In genomic region chr4:104302996-104303652, GRCm38 (mm10) we compare ENCODE assay signal across 30 mouse cellular contexts.
DNase-seq lines count a peak whose midpoint lies in the region; ATAC-seq and TF ChIP-seq lines count a peak whose summit lies in the region.
"Had no signal": no experiment of that assay in that cellular context is flagged by ENCODE, and none has a peak within 500 bp of the region (broad histone marks: within the 10 kb centered on the region; RNA-seq: fewer than 3 reads in every experiment).

No protein-coding gene starts in this region.

- 0 out of 2 replicates have a peak, but pooled peaks have one; percentile 43 for ATAC-seq in midbrain, embryonic 13.5 days
- ATAC-seq in midbrain, embryonic 11.5 days (ENCODE audit: low FRiP score) = no peak
- ATAC-seq in forebrain, embryonic 12.5 days (ENCODE audit: low FRiP score) = peak; percentile 72; the same call in 1 of the 2 replicates
- ATAC-seq in midbrain, embryonic 15.5 days (replicated peaks) = no peak; the same call in 1 of the 2 replicates
- ATAC-seq: activated CD4-positive, CD25-positive, alpha-beta regulatory T cell, adult 4 months; intestine, embryonic 15.5 days; liver, embryonic 12.5 days had no signal

- no peak overlapping the region for H3K4me2 ChIP-seq in midbrain, embryonic 13.5 days (replicated peaks)
- H3K4me2 ChIP-seq in midbrain, embryonic 11.5 days = no peak overlapping the region
- H3K4me2 ChIP-seq in forebrain, embryonic 12.5 days = 0 out of 2 replicates have a peak overlapping the region, but pooled peaks have one; percentile 17
- no peak overlapping the region for H3K4me2 ChIP-seq in midbrain, embryonic 15.5 days
- H3K4me2 ChIP-seq: embryonic facial prominence, embryonic 15.5 days; heart, embryonic 11.5 days; hindbrain, embryonic 12.5 days; intestine, embryonic 15.5 days; limb, embryonic 13.5 days; liver, embryonic 12.5 days; neural tube, embryonic 12.5 days; stomach, embryonic 15.5 days had no signal

- H3K4me1 ChIP-seq in midbrain, embryonic 13.5 days (replicated peaks) = peaks cover 12% of the 10 kb centered on the region; the same call in 1 of the 2 replicates
- no peaks in the 10 kb centered on the region for H3K4me1 ChIP-seq in midbrain, embryonic 11.5 days (ENCODE audit: control insufficient read depth, insufficient read depth, low read length)
- peaks cover 3% of the 10 kb centered on the region; the same call in 1 of the 2 replicates for H3K4me1 ChIP-seq in forebrain, embryonic 12.5 days
- H3K4me1 ChIP-seq in midbrain, embryonic 15.5 days = peaks cover 9% of the 10 kb centered on the region
- no peaks in the 10 kb centered on the region for H3K4me1 ChIP-seq in heart, adult 2 months (ENCODE audit: control insufficient read depth, insufficient read depth, low read length)
- H3K4me1 ChIP-seq: embryonic facial prominence, embryonic 15.5 days; hindbrain, embryonic 12.5 days; intestine, embryonic 15.5 days; limb, embryonic 13.5 days; liver, embryonic 12.5 days; neural tube, embryonic 12.5 days; stomach, embryonic 15.5 days had no signal

- H3K9ac ChIP-seq in midbrain, embryonic 13.5 days (replicated peaks) = no peak overlapping the region
- no peak overlapping the region for H3K9ac ChIP-seq in midbrain, embryonic 11.5 days (ENCODE audit: low read length)
- no peak overlapping the region for H3K9ac ChIP-seq in forebrain, embryonic 12.5 days
- no peak overlapping the region for H3K9ac ChIP-seq in midbrain, embryonic 15.5 days
- H3K9ac ChIP-seq in heart, adult 2 months (ENCODE audit: low read depth, low read length) = no peak overlapping the region
- H3K9ac ChIP-seq: embryonic facial prominence, embryonic 15.5 days; hindbrain, embryonic 12.5 days; intestine, embryonic 15.5 days; limb, embryonic 13.5 days; liver, embryonic 12.5 days; neural tube, embryonic 12.5 days; stomach, embryonic 15.5 days had no signal

- H3K9me3 ChIP-seq in midbrain, embryonic 13.5 days = no peaks in the 10 kb centered on the region
- no peaks in the 10 kb centered on the region for H3K9me3 ChIP-seq in midbrain, embryonic 11.5 days (ENCODE audit: control insufficient read depth, low read length)
- no peaks in the 10 kb centered on the region for H3K9me3 ChIP-seq in forebrain, embryonic 12.5 days
- no peaks in the 10 kb centered on the region for H3K9me3 ChIP-seq in midbrain, embryonic 15.5 days
- H3K9me3 ChIP-seq: embryonic facial prominence, embryonic 15.5 days; hindbrain, embryonic 12.5 days; intestine, embryonic 15.5 days; limb, embryonic 13.5 days; liver, embryonic 12.5 days; neural tube, embryonic 12.5 days; stomach, embryonic 15.5 days had no signal

- TF ChIP-seq POLR2A in heart, adult 2 months (IDR thresholded peaks at IDR 0.05; ENCODE audit: insufficient read depth, low read depth, low read length) = no peak

- H3K27me3 ChIP-seq in midbrain, embryonic 13.5 days = no peaks in the 10 kb centered on the region
- H3K27me3 ChIP-seq in midbrain, embryonic 11.5 days (ENCODE audit: control insufficient read depth, insufficient read depth, low read length) = no peaks in the 10 kb centered on the region
- no peaks in the 10 kb centered on the region for H3K27me3 ChIP-seq in forebrain, embryonic 12.5 days
- H3K27me3 ChIP-seq in midbrain, embryonic 15.5 days (replicated peaks) = no peaks in the 10 kb centered on the region
- no peaks in the 10 kb centered on the region for H3K27me3 ChIP-seq in heart, adult 2 months (ENCODE audit: control insufficient read depth, insufficient read depth, low read length)
- H3K27me3 ChIP-seq: CH12.LX; embryonic facial prominence, embryonic 15.5 days; hindbrain, embryonic 12.5 days; intestine, embryonic 15.5 days; liver, embryonic 12.5 days; neural tube, embryonic 12.5 days; stomach, embryonic 15.5 days had no signal

- H3K27ac ChIP-seq in midbrain, embryonic 13.5 days = no peak overlapping the region
- no peak overlapping the region for H3K27ac ChIP-seq in midbrain, embryonic 11.5 days (ENCODE audit: low read depth, low read length)
- H3K27ac ChIP-seq in forebrain, embryonic 12.5 days = 0 out of 2 replicates have a peak overlapping the region, but pooled peaks have one; percentile 8
- H3K27ac ChIP-seq in midbrain, embryonic 15.5 days = 0 out of 2 replicates have a peak overlapping the region, but pooled peaks have one; percentile 39
- no peak overlapping the region for H3K27ac ChIP-seq in heart, adult 2 months
- H3K27ac ChIP-seq: embryonic facial prominence, embryonic 15.5 days; hindbrain, embryonic 12.5 days; intestine, embryonic 15.5 days; limb, embryonic 13.5 days; liver, embryonic 12.5 days; neural tube, embryonic 12.5 days; stomach, embryonic 15.5 days had no signal

- H3K4me3 ChIP-seq in midbrain, embryonic 13.5 days (replicated peaks) = no peak overlapping the region
- H3K4me3 ChIP-seq in midbrain, embryonic 11.5 days (ENCODE audit: low read depth, low read length) = no peak overlapping the region
- no peak overlapping the region for H3K4me3 ChIP-seq in forebrain, embryonic 12.5 days (replicated peaks)
- no peak overlapping the region for H3K4me3 ChIP-seq in midbrain, embryonic 15.5 days
- no peak overlapping the region for H3K4me3 ChIP-seq in heart, adult 2 months
- H3K4me3 ChIP-seq: embryonic facial prominence, embryonic 15.5 days; hindbrain, embryonic 12.5 days; intestine, embryonic 15.5 days; limb, embryonic 13.5 days; liver, embryonic 12.5 days; neural tube, embryonic 12.5 days; stomach, embryonic 15.5 days had no signal

- H3K36me3 ChIP-seq in midbrain, embryonic 13.5 days = no peaks in the 10 kb centered on the region
- no peaks in the 10 kb centered on the region for H3K36me3 ChIP-seq in midbrain, embryonic 11.5 days (ENCODE audit: control insufficient read depth, insufficient read depth, low read length)
- H3K36me3 ChIP-seq in forebrain, embryonic 12.5 days (replicated peaks) = no peaks in the 10 kb centered on the region
- H3K36me3 ChIP-seq in midbrain, embryonic 15.5 days (replicated peaks) = no peaks in the 10 kb centered on the region
- H3K36me3 ChIP-seq in heart, adult 2 months (ENCODE audit: control insufficient read depth, insufficient read depth, low read length) = no peaks in the 10 kb centered on the region
- H3K36me3 ChIP-seq: embryonic facial prominence, embryonic 15.5 days; G1E; hindbrain, embryonic 12.5 days; intestine, embryonic 15.5 days; limb, embryonic 13.5 days; liver, embryonic 12.5 days; neural tube, embryonic 12.5 days; stomach, embryonic 15.5 days had no signal

- intact Hi-C loops in heart, adult 2 months (cut with DNase I) = no loop called here

- no peak for TF ChIP-seq CTCF in heart, adult 2 months (IDR thresholded peaks at IDR 0.05)

- 62% methylated on average over 10 of the region's 10 CpGs for whole genome bisulfite sequencing in midbrain, embryonic 13.5 days
- WGBS in midbrain, embryonic 11.5 days = 81% methylated on average over 10 of the region's 10 CpGs
- WGBS in forebrain, embryonic 12.5 days = 40% methylated on average over 10 of the region's 10 CpGs
- WGBS in midbrain, embryonic 15.5 days = 48% methylated on average over 10 of the region's 10 CpGs
- 66% methylated on average over 10 of the region's 10 CpGs for WGBS in heart, adult 2 months

- no peak for DNase-seq in midbrain, embryonic 11.5 days (ENCODE audit: low spot score, missing footprints)
- DNase-seq in heart, adult 2 months = no peak
- DNase-seq in adrenal gland, postnatal 25 days = no peak
- DNase-seq in urinary bladder, postnatal 4 days (ENCODE audit: low spot score in 2 of 2) = no peak
- DNase-seq: adrenal gland, adult 8-10 months; B cell, adult 2 months; cerebellum, adult 9-10 months; gastrocnemius, postnatal 10 days; heart, postnatal 10 days; kidney, postnatal 36 days; layer of hippocampus, adult 9-11 months; lung, adult 18-20 months; lung, postnatal 14 days; right cerebral cortex, adult 18-20 months; right cerebral cortex, postnatal 4 days; thymus, postnatal 25 days had no signal

- H3K79me2 ChIP-seq in heart, adult 2 months (replicated peaks; ENCODE audit: control insufficient read depth, insufficient read depth, low read length) = no peaks in the 10 kb centered on the region

- no peak for TF ChIP-seq EP300 in heart, adult 2 months (IDR thresholded peaks at IDR 0.05; ENCODE audit: insufficient read depth, low read depth, low read length)

Comparison
In these comparisons a context has a peak if more than half of its experiments do, and no peak if none do; other contexts are left out.
1. ATAC-seq: peak in midbrain, embryonic 13.5 days (single experiment) and forebrain, embryonic 12.5 days (single experiment); none in midbrain, embryonic 11.5 days (single experiment) and midbrain, embryonic 15.5 days (single experiment).
2. H3K27ac ChIP-seq: peak in forebrain, embryonic 12.5 days (single experiment) and midbrain, embryonic 15.5 days (single experiment); none in midbrain, embryonic 13.5 days (single experiment), midbrain, embryonic 11.5 days (single experiment) and heart, adult 2 months (single experiment).